Mouse (Mus musculus): ENCODE data around the gene Spred2. TPM values are rescaled to one million over a fixed set of nuclear protein-coding genes. Genes with fewer than 3 reads are reported as not detected.

The Spred2 gene
- polyA plus RNA-seq, 1 experiment from 2014 or later = 9.3 TPM

DNA sequence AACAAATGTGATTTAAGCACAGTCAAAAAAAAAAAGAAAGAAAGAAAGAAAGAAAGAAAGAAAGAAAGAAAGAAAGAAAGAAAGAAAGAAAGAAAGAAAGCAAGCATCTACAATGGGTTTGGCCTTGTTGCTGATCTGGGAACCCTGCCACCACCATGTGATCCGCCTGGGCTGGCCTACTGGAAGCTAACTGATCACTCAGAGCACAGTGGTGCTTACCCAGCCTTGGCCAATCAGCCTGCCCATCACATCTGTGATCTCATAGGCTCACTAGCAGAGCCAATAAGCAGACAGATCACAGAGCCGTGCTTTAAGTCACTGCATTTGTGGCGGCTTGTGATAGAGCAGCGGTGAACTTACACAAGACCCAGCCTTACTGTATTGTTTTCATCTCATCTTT is 10.4 kb upstream of the Spred2 start:
- no peaks in the 10 kb centered on the region for H3K9me3 ChIP-seq
- no peaks in the 10 kb centered on the region; the same call in 1 of the 2 replicates for H3K27me3 ChIP-seq
- no peak for ATAC-seq (replicated peaks)
- no peak overlapping the region for H3K27ac ChIP-seq (replicated peaks)
- H3K4me1 ChIP-seq = peaks cover 5% of the 10 kb centered on the region; the same call in 1 of the 2 replicates
- no peak overlapping the region for H3K4me2 ChIP-seq (replicated peaks)
- H3K36me3 ChIP-seq = no peaks in the 10 kb centered on the region
- WGBS = 93% methylated on average over 4 of the region's 4 CpGs
- no peak overlapping the region for H3K4me3 ChIP-seq
- no peak overlapping the region for H3K9ac ChIP-seq (replicated peaks)

DNA sequence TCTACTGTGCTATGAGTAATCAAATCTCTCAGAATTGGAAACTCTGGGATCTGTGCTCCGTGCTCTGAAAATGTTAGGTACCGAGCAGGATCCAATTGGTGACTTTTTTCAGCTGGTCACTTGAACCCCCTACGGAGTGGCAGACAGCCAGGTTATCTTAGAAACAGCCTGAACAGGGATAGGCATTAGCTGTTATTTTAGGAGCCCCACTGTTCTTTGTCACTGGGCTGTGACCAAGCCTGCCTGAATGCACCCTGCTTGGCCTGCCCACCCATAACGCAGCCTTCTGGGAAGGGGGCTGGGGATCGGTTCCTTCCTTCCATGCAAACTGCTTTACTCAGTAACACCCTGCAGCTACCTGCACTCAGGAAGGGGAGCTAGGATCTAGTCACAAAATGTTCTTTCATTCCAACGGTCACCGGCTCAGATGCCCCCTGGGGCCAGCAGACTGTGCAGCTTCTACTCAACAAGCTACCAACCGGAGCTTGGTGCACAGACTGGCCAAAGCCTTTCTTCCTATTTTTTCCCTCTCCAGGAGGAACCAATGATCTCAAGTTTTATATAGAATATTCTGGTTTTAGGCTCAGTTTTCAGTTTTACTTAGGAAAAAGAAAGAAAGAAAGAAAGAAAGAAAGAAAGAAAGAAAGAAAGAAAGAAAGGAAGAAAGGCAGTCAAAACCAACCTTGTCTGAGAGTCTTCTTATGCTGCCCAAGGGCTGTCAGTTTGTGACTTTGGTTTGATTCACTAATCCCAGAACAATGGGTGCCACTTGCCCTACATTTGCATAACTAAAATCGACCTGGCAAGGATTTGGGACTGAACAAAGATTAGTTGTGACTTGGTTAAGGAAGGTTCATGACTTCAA is 6.6 kb upstream of the Spred2 start:
- Histone ChIP-seq H3K27ac (replicated peaks) (no peak overlapping the region), H3K9me3 (no peaks in the 10 kb centered on the region), H3K4me1 (peaks cover 17% of the 10 kb centered on the region), H3K4me3 (no peak overlapping the region), H3K27me3 (no peaks in the 10 kb centered on the region; the same call in 1 of the 2 replicates), H3K9ac (replicated peaks) (no peak overlapping the region), H3K36me3 (no peaks in the 10 kb centered on the region), H3K4me2 (replicated peaks) (no peak overlapping the region)
- WGBS = 16% methylated on average over 9 of the region's 9 CpGs
- ATAC-seq (replicated peaks) = no peak

DNA sequence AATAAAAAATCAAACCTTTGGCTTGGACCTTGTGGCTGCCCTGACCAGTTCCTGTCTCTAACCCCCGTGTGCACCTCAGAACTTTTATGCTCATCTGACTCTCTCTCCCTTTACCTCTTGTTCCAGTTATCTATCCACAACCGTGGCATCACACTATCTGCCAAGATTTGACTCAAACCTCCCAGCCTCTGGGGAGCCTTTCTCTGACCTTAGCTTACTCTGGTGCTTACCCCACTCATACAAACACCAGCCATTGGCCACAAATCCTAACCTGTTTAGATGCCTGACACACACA is 6.0 kb upstream of the Spred2 start:
- 9% methylated on average over 2 of the region's 2 CpGs for whole genome bisulfite sequencing
- no peak overlapping the region for H3K27ac ChIP-seq (replicated peaks)
- H3K9ac ChIP-seq (replicated peaks) = no peak overlapping the region
- H3K36me3 ChIP-seq = no peaks in the 10 kb centered on the region
- no peak for ATAC-seq (replicated peaks)
- H3K27me3 ChIP-seq = no peaks in the 10 kb centered on the region; the same call in 1 of the 2 replicates
- H3K9me3 ChIP-seq = no peaks in the 10 kb centered on the region
- H3K4me2 ChIP-seq (replicated peaks) = no peak overlapping the region
- H3K4me1 ChIP-seq = peaks cover 17% of the 10 kb centered on the region
- no peak overlapping the region for H3K4me3 ChIP-seq

DNA sequence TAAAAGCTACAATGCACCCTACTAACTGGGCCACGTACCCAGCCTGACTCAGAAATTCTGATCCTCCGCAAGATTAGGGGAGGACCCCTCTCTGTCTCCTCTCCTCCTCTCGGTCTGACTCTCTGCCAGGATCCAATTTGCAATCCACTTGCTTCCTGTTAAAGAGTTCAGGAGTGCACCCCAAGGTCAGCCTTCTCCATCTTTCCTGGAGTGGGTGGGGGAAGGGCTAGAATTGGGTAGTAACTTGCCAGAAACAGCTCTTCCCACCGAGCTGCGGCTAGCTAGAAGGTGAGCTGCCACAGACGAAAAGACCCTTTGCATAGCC is 4.8 kb upstream of the Spred2 start:
- H3K27ac ChIP-seq (replicated peaks) = peak overlapping the region; percentile 90
- no peaks in the 10 kb centered on the region for H3K9me3 ChIP-seq
- WGBS = 4% methylated on average over 6 of the region's 6 CpGs
- peak overlapping the region; percentile 80 for H3K4me2 ChIP-seq (replicated peaks)
- no peaks in the 10 kb centered on the region for H3K36me3 ChIP-seq
- peak overlapping the region; percentile 83 for H3K4me3 ChIP-seq
- H3K4me1 ChIP-seq = peaks cover 21% of the 10 kb centered on the region
- H3K9ac ChIP-seq (replicated peaks) = peak overlapping the region; percentile 81
- H3K27me3 ChIP-seq = no peaks in the 10 kb centered on the region; the same call in 1 of the 2 replicates
- ATAC-seq (replicated peaks) = no peak

DNA sequence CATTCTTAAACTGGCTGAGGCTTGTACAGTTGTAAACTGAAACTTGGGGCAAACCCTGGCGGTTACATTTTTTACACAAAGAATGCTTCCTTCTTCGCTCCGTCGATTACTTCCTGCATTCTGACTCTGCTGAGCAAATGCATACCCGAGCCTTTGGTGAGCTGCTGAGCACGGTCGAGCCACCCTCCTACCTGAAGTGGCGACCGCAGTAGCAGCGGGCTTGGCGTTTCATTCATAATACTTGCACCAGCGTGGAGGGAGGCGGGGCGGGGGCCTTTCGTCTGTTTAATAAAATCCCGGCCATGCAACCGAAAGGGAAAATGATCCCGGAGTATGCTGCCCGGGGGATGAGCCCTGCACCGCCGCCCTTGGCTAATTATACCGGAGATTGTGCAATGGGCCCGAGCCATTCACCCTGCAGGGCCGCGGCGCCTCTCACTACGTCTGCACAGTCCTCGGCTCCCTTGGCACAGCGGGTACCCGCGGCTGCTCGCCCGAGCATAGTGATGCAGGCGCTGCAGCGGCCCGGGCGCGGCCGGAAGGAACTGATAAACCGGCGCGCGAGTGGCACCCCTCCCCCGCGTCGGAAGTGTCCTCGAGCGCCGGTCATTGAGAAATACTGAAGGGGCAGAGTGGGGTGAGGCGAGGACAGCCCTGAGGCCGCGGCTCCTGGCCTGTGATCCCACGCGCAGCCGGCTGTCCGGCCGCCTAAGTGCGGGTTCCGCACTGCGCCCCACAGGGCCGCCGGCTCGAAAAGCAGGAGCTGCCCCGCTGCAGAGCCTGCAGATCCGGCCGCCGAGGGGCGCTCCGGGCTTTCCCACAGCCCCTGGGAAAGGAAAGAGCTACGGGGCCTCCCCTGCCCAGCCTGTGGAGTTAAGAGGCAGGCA is 4.1 kb upstream of the Spred2 start:
- Histone ChIP-seq H3K27ac (replicated peaks) (peak overlapping the region; percentile 90), H3K36me3 (no peaks in the 10 kb centered on the region), H3K4me1 (peaks cover 21% of the 10 kb centered on the region), H3K9me3 (no peaks in the 10 kb centered on the region), H3K9ac (replicated peaks) (peak overlapping the region; percentile 81), H3K4me3 (peak overlapping the region; percentile 83), H3K4me2 (replicated peaks) (peak overlapping the region; percentile 80), H3K27me3 (no peaks in the 10 kb centered on the region; the same call in 1 of the 2 replicates)
- under 1% methylated on average over 70 of the region's 70 CpGs for WGBS
- ATAC-seq (replicated peaks) = peak; percentile 79

DNA sequence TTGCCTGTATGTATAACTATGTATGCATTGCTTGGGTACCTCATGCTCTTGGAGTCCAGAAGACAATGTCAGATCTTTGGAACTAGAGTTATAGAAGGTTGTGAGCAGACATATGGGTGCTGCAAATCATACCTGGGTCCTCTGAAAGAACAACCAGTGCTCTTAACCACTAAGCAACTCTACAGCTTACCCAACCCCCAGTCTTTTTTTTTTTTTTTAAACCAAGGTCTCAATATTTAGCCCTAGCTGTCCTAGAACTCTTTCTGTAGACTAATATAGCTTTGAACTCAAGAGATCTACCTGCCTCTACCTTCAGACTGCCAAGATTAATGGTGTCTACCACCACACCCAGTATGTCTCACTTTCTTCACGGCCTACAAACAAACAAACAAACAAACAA is 2.5 kb upstream of the Spred2 start:
- 93% methylated on average over 1 of the region's 1 CpGs for WGBS

DNA sequence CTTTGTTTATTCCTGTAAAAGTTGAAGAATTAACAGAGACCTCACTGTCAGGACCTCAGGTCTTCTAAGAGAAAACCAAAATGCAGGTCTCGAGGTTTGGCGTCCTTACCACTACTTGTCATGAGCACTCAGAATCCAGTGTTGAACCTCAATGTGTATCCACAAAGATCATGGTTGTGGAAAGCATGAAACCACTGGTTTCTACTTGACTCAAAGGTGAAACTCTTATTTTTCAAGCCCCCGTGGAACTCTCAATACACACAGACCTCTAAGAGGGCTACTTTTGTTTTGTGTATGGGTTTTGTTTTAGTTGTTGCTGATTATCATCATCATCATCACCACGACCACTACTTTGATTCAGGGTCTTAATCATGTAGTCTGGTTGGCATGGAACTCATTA is 2.0 kb upstream of the Spred2 start:
- no peak overlapping the region for H3K4me3 ChIP-seq
- H3K9ac ChIP-seq (replicated peaks) = no peak overlapping the region
- H3K36me3 ChIP-seq = no peaks in the 10 kb centered on the region
- peaks cover 32% of the 10 kb centered on the region for H3K4me1 ChIP-seq
- no peak overlapping the region for H3K4me2 ChIP-seq (replicated peaks)
- H3K27me3 ChIP-seq = no peaks in the 10 kb centered on the region; the same call in 1 of the 2 replicates
- 92% methylated on average over 4 of the region's 4 CpGs for WGBS
- ATAC-seq (replicated peaks) = no peak
- no peak overlapping the region for H3K27ac ChIP-seq (replicated peaks)
- no peaks in the 10 kb centered on the region for H3K9me3 ChIP-seq

More for the DNA sequence above, 2.5 kb upstream of the Spred2 start:
- Histone ChIP-seq H3K9ac (replicated peaks) (no peak overlapping the region), H3K27ac (replicated peaks) (no peak overlapping the region), H3K27me3 (no peaks in the 10 kb centered on the region; the same call in 1 of the 2 replicates), H3K36me3 (no peaks in the 10 kb centered on the region), H3K4me2 (replicated peaks) (no peak overlapping the region), H3K4me3 (no peak overlapping the region), H3K4me1 (peaks cover 29% of the 10 kb centered on the region), H3K9me3 (no peaks in the 10 kb centered on the region)
- ATAC-seq (replicated peaks) = no peak

DNA sequence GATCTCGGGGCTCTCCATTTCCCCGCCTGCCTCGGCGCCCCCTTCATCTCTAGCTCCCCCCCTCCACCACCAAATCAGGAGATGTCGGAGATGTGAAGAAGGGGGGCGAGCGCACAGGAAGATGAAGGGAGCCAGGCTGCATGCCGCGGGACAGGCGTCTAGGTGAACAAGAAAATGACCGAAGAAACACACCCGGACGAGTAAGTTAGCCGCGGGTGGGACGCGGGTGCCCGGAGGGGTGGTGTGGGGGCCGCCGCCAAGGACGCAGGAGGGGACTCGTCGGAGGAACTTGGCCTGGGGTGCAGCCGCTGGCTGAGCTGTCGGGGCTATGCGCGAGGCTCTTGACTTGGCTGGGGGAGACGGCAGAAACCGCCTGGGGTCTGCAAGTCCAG is 578 bp downstream of the Spred2 start:
- Histone ChIP-seq H3K36me3 (no peaks in the 10 kb centered on the region), H3K9ac (replicated peaks) (peak overlapping the region; percentile 90), H3K4me2 (replicated peaks) (peak overlapping the region; percentile 48), H3K4me3 (peak overlapping the region; percentile 79), H3K27ac (replicated peaks) (peak overlapping the region; percentile 96), H3K27me3 (no peaks in the 10 kb centered on the region), H3K9me3 (no peaks in the 10 kb centered on the region), H3K4me1 (peaks cover 27% of the 10 kb centered on the region)
- ATAC-seq (replicated peaks) = peak; percentile 23
- 0% methylated on average over 29 of the region's 29 CpGs for WGBS

DNA sequence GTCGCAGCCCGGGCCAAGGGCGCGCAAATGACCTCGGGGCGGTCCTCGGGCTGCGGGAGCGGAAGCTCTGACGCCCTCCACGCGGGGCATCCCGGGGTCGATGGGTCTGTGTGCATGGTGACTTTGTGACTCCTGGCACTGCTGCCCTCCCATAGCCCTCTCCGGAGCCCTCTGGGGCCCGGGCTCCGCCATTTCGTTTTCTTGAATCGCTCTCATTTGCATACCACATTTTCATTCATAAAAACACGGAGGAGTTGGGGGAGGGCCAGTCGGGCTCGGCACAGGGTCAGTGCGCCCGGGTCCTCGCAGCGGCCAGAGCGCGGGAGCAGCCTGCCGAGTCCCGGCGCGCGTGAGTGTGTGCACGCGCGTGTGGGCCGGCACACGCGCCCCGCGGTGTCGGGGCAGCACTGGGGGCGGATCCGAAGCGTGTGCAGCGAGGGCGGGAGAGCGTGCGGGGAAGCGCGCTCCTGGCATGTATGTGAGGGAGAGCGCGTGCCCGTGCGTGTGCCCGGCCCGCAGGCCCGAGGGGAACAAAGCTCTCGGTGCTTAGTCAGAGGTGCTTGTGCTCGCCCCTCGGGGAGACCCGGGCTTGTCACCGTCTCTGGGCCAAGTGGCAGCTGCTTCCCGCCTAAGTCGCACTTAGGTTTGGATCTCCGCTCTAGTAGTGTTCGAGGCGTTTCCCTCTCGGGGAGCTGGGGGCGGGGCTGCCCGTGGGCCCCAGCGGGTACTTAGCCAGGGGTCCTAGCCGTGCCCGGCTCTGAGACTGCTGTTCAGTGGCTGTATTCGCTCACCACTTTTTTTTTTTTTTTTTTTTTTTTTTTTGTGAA is 1.2 kb downstream of the Spred2 start:
- Histone ChIP-seq H3K9ac (replicated peaks) (peak overlapping the region; percentile 90), H3K4me2 (replicated peaks) (peak overlapping the region; percentile 48), H3K27me3 (no peaks in the 10 kb centered on the region), H3K27ac (replicated peaks) (peak overlapping the region; percentile 96), H3K4me3 (peak overlapping the region; percentile 79), H3K36me3 (no peaks in the 10 kb centered on the region), H3K4me1 (peaks cover 31% of the 10 kb centered on the region), H3K9me3 (no peaks in the 10 kb centered on the region)
- ATAC-seq (replicated peaks) = peak; percentile 74
- under 1% methylated on average over 75 of the region's 75 CpGs for WGBS

DNA sequence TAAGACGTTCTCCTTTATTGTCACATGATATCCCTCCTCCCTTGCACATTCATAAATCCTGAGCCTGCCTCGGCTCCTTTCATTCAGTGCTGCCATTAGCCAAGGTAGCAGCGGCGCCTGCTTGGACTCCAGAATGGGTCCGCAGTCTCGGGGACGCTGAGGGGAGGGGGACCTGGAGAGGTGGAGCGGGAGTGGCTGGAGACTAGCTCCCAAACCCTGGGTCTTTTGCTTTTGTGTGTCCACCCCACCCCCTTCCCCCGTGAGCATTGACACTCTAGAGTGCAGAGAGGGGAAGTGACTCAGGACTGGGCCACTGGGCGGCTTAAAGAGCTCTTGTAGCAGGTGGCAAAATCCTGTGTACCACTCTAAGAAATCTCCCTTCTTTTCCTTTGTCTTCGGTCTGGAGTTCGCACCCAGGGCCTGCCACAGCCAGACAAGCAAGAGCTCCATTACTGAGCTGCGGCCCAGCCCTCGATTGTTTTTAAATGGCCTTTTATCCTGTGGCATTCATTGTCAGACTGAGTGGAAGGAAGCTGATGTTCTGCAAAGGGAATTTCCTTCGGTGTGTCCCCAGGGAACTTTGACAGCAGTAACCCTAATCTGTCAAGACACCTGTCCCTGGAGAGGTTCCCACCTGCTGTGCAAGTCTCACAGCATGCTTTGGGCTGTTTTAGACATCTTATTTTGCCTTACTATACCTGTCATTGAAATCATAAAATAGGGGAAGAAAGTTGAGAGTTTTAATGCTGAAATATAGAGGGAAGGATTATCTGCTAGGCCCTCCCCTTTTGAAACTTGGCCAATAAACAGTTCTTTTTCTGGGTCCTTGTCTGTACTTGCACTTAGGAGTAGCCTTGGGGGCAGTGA is 2.0 kb downstream of the Spred2 start:
- no peaks in the 10 kb centered on the region for H3K9me3 ChIP-seq
- H3K4me1 ChIP-seq = peaks cover 28% of the 10 kb centered on the region
- H3K36me3 ChIP-seq = no peaks in the 10 kb centered on the region
- 1% methylated on average over 15 of the region's 15 CpGs for WGBS
- H3K4me2 ChIP-seq (replicated peaks) = peak overlapping the region; percentile 48
- H3K27me3 ChIP-seq = no peaks in the 10 kb centered on the region
- peak; percentile 49 for ATAC-seq (replicated peaks)
- peak overlapping the region; percentile 79 for H3K4me3 ChIP-seq
- peak overlapping the region; percentile 96 for H3K27ac ChIP-seq (replicated peaks)
- H3K9ac ChIP-seq (replicated peaks) = peak overlapping the region; percentile 90

DNA sequence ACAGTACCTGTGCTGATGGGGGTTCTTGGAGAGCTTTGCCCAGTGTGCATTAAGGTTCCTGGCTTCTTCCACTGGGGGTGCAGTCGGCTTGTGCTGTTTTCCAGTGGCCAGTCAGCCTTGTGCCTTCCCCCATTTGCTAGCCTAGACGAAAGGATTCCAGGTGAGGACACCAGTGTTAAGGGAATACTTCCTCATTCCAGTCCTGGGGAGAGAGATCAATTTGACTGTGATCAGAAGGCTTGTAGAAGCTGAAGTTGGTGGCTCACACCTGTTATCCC is 2.6 kb downstream of the Spred2 start:
- WGBS = 79% methylated on average over 2 of the region's 2 CpGs

More for the DNA sequence above, 2.6 kb downstream of the Spred2 start:
- Histone ChIP-seq H3K27me3 (no peaks in the 10 kb centered on the region), H3K36me3 (no peaks in the 10 kb centered on the region), H3K4me1 (peaks cover 28% of the 10 kb centered on the region), H3K27ac (replicated peaks) (0 out of 2 replicates have a peak overlapping the region, but pooled peaks have one; percentile 96), H3K4me2 (replicated peaks) (peak overlapping the region; percentile 48), H3K9ac (replicated peaks) (no peak overlapping the region), H3K4me3 (peak overlapping the region; percentile 79; the same call in 1 of the 2 replicates), H3K9me3 (no peaks in the 10 kb centered on the region)
- no peak for ATAC-seq (replicated peaks)

Data from forebrain, embryonic 15.5 days (tissue).